Mouse (Mus musculus): ENCODE data around the gene Pptc7. TPM values are rescaled to one million over a fixed set of nuclear protein-coding genes. Genes with fewer than 3 reads are reported as not detected.
A peak's percentile ranks its signal among the peaks of the same experiment; 100 is the strongest.

The Pptc7 gene
- polyA plus RNA-seq, 1 experiment from 2014 or later = 7.7 TPM

- peak overlapping the region; percentile 68 for H3K27ac ChIP-seq
- H3K9ac ChIP-seq = peak overlapping the region; percentile 94
- H3K36me3 ChIP-seq (ENCODE audit: poor library complexity, severe bottlenecking) = peaks cover 22% of the 10 kb centered on the region
- peak overlapping the region; percentile 97 for H3K4me3 ChIP-seq
- ATAC-seq = peak; percentile 34
- peaks cover 11% of the 10 kb centered on the region for H3K4me1 ChIP-seq
- peak overlapping the region; percentile 82 for H3K4me2 ChIP-seq
- under 1% methylated on average over 52 of the region's 57 CpGs for WGBS
- H3K27me3 ChIP-seq = no peaks in the 10 kb centered on the region
- H3K9me3 ChIP-seq (replicated peaks) = no peaks in the 10 kb centered on the region
Observed at GRCm38 (mm10) chr5:122354492-122355067, 70.4 kb downstream of the Pptc7 start.

GRCm38 (mm10) chr5:122371591-122372191, 87.5 kb downstream of the Pptc7 start, which contains the start of gene Gpn3:
TSS of gene Gpn3 (plus strand) at chr5:122371876.
- WGBS = 0% methylated on average over 34 of the region's 46 CpGs
- Histone ChIP-seq H3K9ac (peak within 1 kb of the TSS; percentile 88), H3K27me3 (no peaks in the 10 kb centered on the region), H3K4me2 (peak within 1 kb of the TSS; percentile 66), H3K27ac (peak within 1 kb of the TSS; percentile 98), H3K4me1 (peaks cover 27% of the 10 kb centered on the region), H3K4me3 (peak within 1 kb of the TSS; percentile 80), H3K36me3 (ENCODE audit: poor library complexity, severe bottlenecking) (peaks cover 43% of the 10 kb centered on the region), H3K9me3 (replicated peaks) (no peaks in the 10 kb centered on the region)
- peak; percentile 76 for ATAC-seq

GRCm38 (mm10) chr5:122372192-122372769, 88.1 kb downstream of the Pptc7 start, which contains the start of gene Fam216a:
TSS of gene Fam216a (minus strand) at chr5:122372364.
- no peaks in the 10 kb centered on the region for H3K9me3 ChIP-seq (replicated peaks)
- no peaks in the 10 kb centered on the region for H3K27me3 ChIP-seq
- H3K4me1 ChIP-seq = peaks cover 27% of the 10 kb centered on the region
- H3K4me3 ChIP-seq = peak within 1 kb of the TSS; percentile 80
- H3K27ac ChIP-seq = peak within 1 kb of the TSS; percentile 98
- peak within 1 kb of the TSS; percentile 88 for H3K9ac ChIP-seq
- peak within 1 kb of the TSS; percentile 66 for H3K4me2 ChIP-seq
- peak; percentile 94 for ATAC-seq
- H3K36me3 ChIP-seq (ENCODE audit: poor library complexity, severe bottlenecking) = peaks cover 43% of the 10 kb centered on the region
- WGBS = under 1% methylated on average over 53 of the region's 53 CpGs

- Histone ChIP-seq H3K4me1 (peaks cover 27% of the 10 kb centered on the region), H3K27ac (peak overlapping the region; percentile 98), H3K9ac (peak overlapping the region; percentile 88), H3K4me2 (peak overlapping the region; percentile 66), H3K36me3 (ENCODE audit: poor library complexity, severe bottlenecking) (peaks cover 38% of the 10 kb centered on the region), H3K27me3 (no peaks in the 10 kb centered on the region), H3K4me3 (peak overlapping the region; percentile 80), H3K9me3 (replicated peaks) (no peaks in the 10 kb centered on the region)
- ATAC-seq = no peak
- WGBS = 7% methylated on average over 5 of the region's 5 CpGs
Observed at GRCm38 (mm10) chr5:122372878-122373277, 88.7 kb downstream of the Pptc7 start.

Other genes starting within 250 kb of the Pptc7 start
- 16.9 and 17.9 TPM in 2 replicates for gene Cux2, start 234.3 kb upstream of the Pptc7 start, polyA plus RNA-seq (2015; fragmentation: Nextera tagmentation; extraction: Ambion mirVana)
- 0.81 and 3.6 TPM in 2 replicates for gene Myl2, start 183.4 kb upstream of the Pptc7 start, polyA plus RNA-seq (2015; fragmentation: Nextera tagmentation; extraction: Ambion mirVana)
- gene Ccdc63, start 143.5 kb upstream of the Pptc7 start, polyA plus RNA-seq (2015; fragmentation: Nextera tagmentation; extraction: Ambion mirVana) = not detected in 2 replicates
- 288 TPM in 2 replicates for gene Ppp1cc, start 126.1 kb upstream of the Pptc7 start, polyA plus RNA-seq (2015; fragmentation: Nextera tagmentation; extraction: Ambion mirVana)
- gene Hvcn1, start 77.6 kb upstream of the Pptc7 start, polyA plus RNA-seq (2015; fragmentation: Nextera tagmentation; extraction: Ambion mirVana) = 2.9 and 3.0 TPM in 2 replicates
- gene Tctn1, start 19.9 kb upstream of the Pptc7 start, polyA plus RNA-seq (2015; fragmentation: Nextera tagmentation; extraction: Ambion mirVana) = 4.8 and 4.9 TPM in 2 replicates
- 16.1 TPM in 2 replicates for gene Rad9b, start 69.9 kb downstream of the Pptc7 start, polyA plus RNA-seq (2015; fragmentation: Nextera tagmentation; extraction: Ambion mirVana)
- 228 and 236 TPM in 2 replicates for gene Vps29, start 70.0 kb downstream of the Pptc7 start, polyA plus RNA-seq (2015; fragmentation: Nextera tagmentation; extraction: Ambion mirVana)
- gene Gpn3, start 87.5 kb downstream of the Pptc7 start, polyA plus RNA-seq (2015; fragmentation: Nextera tagmentation; extraction: Ambion mirVana) = 56.9 and 58.7 TPM in 2 replicates
- gene Fam216a, start 88.0 kb downstream of the Pptc7 start, polyA plus RNA-seq (2015; fragmentation: Nextera tagmentation; extraction: Ambion mirVana) = 117 and 123 TPM in 2 replicates
- 152 and 167 TPM in 2 replicates for gene Arpc3, start 107.5 kb downstream of the Pptc7 start, polyA plus RNA-seq (2015; fragmentation: Nextera tagmentation; extraction: Ambion mirVana)
- 50.3 and 53.3 TPM in 2 replicates for gene Anapc7, start 137.3 kb downstream of the Pptc7 start, polyA plus RNA-seq (2015; fragmentation: Nextera tagmentation; extraction: Ambion mirVana)
- gene Atp2a2, start 217.9 kb downstream of the Pptc7 start, polyA plus RNA-seq (2015; fragmentation: Nextera tagmentation; extraction: Ambion mirVana) = 32.2 and 34.2 TPM in 2 replicates

All from forebrain, embryonic 13.5 days (tissue).